Mouse (Mus musculus): Measurements from ENCODE around the gene Arl9. TPM values are rescaled to one million over a fixed set of nuclear protein-coding genes. Genes with fewer than 3 reads are reported as not detected.
"Not testable (repeated sequence)": the region's sequence is repeated elsewhere in the genome, so short reads cannot be mapped to it uniquely, and the experiment has no call there.

Arl9 gene
- total RNA-seq, 1 experiment from 2014 or later: not detected

DNA sequence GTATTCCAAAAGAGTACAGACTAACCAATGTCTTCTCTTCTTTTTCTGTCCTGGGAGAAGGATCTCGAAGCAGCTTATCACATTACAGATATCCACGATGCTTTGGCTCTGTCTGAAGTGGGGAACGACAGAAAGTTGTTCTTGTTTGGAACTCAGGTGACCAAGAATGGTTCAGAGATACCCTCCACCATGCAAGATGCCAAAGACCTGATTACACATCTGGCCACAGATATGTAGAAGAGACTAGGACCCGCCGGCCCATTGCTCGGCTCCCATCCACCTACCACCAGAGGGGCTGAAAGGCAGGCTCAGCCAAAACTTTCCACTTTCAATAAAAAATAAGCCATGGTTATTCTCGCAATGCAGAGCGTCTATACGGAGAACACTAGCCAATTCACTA, 6.5 kb downstream of the Arl9 start:
- ATAC-seq (replicated peaks in 1 of 2; ENCODE audit: insufficient read depth in 1 of 2, low FRiP score in 2 of 2, low TSS enrichment in 1 of 2, low read depth in 1 of 2, poor library complexity in 2 of 2, severe bottlenecking in 2 of 2): no peak

DNA sequence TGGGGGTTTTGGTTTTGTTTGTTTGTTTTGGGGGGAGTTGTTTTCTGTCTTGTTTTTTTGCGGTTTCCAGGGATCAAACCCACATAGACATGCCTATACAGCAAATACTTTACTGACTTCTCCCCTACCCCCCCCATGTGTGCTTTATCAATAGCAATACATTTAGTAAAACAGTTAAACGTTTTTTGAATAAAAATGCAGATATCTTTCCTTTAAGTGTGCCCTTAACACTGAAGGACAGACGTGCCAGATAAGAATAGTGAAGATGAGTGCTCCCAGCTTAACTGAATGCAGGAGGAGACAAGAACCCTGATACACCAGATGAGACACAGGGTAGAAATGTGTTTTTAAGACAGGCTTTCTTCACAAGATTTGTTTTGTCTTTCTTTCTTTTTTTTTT, 7.2 kb downstream of the Arl9 start:
- no peak for ATAC-seq (replicated peaks in 1 of 2; ENCODE audit: insufficient read depth in 1 of 2, low FRiP score in 2 of 2, low TSS enrichment in 1 of 2, low read depth in 1 of 2, poor library complexity in 2 of 2, severe bottlenecking in 2 of 2)

DNA sequence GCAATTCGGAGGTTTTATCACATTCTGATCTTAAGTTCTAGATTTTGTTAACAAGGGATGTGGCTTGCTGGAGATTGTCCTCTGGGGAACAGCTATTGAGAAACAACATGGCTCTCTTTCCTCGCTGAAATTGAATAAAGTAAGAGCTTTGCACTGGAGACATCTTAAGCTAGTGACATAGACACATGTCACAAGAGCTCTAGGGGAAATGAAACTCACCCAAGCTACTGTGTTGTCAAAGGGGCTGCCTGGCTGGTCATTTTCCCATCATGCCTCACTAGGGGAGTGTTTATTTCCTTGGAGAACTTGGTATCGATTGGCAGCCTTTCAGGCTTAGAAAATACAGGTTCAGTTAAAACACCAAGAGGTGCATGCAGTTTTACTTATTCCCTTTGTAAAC, 9.3 kb downstream of the Arl9 start:
- ATAC-seq (replicated peaks in 1 of 2; ENCODE audit: insufficient read depth in 1 of 2, low FRiP score in 2 of 2, low TSS enrichment in 1 of 2, low read depth in 1 of 2, poor library complexity in 2 of 2, severe bottlenecking in 2 of 2): no peak

DNA sequence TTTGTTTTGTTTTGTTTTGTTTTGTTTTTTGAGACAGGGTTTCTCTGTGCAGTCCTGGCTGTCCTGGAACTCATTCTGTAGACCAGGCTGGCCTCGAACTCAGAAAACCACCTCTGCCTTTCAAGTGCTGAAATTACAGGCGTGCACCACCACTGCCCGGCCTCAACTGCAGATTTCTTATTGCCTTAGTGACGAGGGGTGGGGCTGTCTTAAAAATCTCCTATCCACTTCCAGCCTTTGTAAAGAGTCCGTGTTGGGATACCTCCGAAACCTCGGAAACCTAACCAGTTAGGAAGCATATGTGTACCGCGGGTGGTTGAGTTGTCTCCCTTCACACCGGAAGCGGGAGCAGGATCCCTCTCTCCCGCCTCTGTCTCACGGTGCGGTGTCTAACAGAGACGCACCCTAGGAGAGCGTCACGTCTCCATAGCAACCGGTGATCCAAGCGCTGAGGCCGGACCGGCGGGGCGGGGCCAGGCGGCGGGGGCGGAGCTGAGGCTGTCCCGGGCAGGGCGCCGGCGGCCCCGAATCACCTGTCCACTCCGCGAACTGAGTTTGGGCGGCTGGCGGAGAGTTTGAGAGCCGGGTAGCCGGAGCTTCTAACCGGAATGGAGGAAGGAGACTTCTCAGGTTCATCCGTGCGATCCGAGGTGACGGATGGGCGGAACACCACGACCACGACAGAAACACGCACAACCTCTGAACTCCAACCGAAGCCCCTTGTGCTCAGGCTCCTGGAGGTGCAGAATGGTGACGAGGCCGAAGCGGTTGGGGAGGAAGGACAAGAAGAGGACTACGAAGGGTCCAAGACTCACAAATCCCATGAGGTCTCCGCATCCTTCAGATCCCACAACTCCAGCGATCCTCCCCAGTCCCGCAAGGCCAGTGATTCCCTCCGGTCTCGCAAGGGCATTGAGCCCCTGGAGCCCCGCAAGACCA, 12.0 kb downstream of the Arl9 start, which contains the start of gene Thegl:
Thegl (plus strand) TSS at position 480 of the 939 bp plus-strand sequence.
- ATAC-seq (replicated peaks in 1 of 2; ENCODE audit: insufficient read depth in 1 of 2, low FRiP score in 2 of 2, low TSS enrichment in 1 of 2, low read depth in 1 of 2, poor library complexity in 2 of 2, severe bottlenecking in 2 of 2): peak; percentile 84 to 90

DNA sequence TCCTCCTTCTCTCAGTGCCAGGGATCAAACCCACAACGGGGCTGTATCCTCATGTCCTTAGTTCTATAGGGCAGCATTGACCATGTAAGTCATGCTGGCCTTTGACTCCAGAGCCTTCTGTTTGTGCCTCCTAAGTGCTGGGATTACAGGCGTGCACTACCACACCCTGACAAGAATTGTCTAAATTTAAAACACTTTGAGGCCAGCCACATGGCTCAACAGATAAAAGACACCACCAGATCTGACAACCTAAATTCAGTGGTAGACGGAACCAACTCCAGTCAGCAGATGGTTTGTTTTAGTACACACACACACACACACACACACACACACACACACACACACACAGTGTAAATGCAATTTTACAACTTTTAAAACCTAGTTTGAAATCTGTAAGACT, 24.2 kb downstream of the Arl9 start:
- no peak for ATAC-seq (replicated peaks in 1 of 2; ENCODE audit: insufficient read depth in 1 of 2, low FRiP score in 2 of 2, low TSS enrichment in 1 of 2, low read depth in 1 of 2, poor library complexity in 2 of 2, severe bottlenecking in 2 of 2)

DNA sequence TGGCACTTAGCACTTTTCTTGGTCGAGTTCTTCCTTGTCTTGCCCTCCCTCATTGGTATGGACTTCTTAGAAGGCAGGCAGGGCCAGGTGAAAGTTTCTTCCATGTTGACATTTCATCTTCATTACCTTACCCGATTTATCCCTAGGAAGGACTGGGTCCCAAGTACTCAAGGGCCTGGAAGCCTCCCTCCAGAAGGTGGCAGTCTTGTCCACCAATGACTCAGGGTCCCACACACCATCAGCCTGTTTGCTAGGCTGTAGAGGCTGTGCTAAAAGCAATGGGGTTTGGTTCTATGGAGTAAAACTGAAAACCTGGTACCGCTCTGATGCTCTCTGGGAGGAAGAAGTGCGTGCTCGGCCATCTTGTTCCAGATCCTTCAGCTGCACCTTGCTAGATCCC, 25.9 kb downstream of the Arl9 start:
- peak; percentile 64 to 67; a peak in 2 of 4 replicates for ATAC-seq (replicated peaks in 1 of 2; ENCODE audit: insufficient read depth in 1 of 2, low FRiP score in 2 of 2, low TSS enrichment in 1 of 2, low read depth in 1 of 2, poor library complexity in 2 of 2, severe bottlenecking in 2 of 2)

DNA sequence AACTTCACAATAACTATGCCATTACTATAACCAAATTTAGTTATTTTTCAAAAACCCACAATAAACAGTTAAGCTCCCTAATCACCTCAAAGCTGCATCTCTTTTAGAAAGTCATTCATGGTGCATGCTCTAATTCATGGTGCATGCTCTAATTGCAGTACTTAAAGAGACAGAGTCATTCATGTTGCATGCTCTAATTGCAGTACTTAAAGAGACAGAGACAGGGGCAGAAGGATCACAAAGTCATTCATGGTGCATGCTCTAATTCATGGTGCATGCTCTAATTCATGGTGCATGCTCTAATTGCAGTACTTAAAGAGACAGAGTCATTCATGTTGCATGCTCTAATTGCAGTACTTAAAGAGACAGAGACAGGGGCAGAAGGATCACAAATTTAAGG, 31.2 kb downstream of the Arl9 start:
- ATAC-seq (replicated peaks in 1 of 2; ENCODE audit: insufficient read depth in 1 of 2, low FRiP score in 2 of 2, low TSS enrichment in 1 of 2, low read depth in 1 of 2, poor library complexity in 2 of 2, severe bottlenecking in 2 of 2): not testable (repeated sequence)

DNA sequence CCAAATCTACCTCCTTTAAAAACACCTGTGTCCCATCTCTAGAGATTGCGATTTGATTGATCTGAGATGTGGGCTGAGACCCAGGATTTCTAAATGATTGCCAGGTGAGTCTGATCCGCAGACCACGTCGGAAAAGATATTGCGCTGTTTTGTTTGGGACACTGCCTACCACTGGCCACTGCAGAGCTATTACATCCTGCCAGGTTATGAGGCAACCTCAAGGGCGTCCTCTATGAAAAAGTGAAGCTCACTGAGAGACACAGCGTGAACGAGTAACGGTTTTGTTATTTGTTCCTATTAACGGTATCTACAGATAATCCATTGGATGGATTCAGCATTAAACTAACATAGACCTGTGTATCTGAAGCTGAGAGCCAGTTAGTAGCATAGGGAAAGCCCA, 34.6 kb downstream of the Arl9 start:
- ATAC-seq (replicated peaks in 1 of 2; ENCODE audit: insufficient read depth in 1 of 2, low FRiP score in 2 of 2, low TSS enrichment in 1 of 2, low read depth in 1 of 2, poor library complexity in 2 of 2, severe bottlenecking in 2 of 2): peak; percentile 58 to 69; a peak in 3 of 4 replicates

DNA sequence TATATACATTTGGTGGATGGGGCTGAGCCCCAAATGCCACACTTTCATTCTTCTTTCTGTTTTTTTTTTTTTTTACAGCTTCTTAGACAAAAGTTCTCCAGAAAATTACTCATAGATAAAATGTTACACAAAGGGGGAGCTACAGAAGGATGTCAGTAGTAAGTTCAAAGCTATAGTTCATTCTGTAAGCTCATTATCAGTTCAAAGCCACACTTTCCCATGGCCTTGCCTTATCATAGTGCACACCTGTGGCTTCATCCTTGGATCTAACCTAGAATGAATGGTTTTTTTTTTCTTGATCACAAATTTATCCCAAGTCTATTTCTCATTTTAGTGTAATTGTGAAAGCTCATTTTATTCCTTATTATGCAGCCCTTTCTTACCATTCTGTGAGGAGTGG, 35.5 kb downstream of the Arl9 start:
- ATAC-seq (replicated peaks in 1 of 2; ENCODE audit: insufficient read depth in 1 of 2, low FRiP score in 2 of 2, low TSS enrichment in 1 of 2, low read depth in 1 of 2, poor library complexity in 2 of 2, severe bottlenecking in 2 of 2): no peak

DNA sequence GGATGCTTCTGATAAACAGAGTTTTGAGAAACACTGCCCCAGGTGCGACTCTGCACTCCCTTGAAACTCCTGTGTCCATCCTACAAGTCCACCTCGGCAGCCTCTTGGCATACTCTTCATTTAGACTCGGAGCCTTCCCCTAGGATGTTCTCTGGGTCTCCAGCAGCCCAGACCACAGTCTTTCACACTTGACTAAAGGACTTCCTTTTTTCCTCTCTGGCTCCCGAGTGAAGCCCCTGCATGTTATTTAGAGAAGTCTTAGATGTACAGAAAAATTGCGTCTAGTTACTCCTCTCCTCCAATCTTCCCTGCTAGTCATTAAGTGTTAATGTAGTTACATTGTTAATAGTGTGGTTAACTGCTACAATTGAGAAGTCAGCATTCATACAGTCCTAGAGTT, 40.5 kb downstream of the Arl9 start:
- peak; percentile 42 to 72; a peak in 3 of 4 replicates for ATAC-seq (replicated peaks in 1 of 2; ENCODE audit: insufficient read depth in 1 of 2, low FRiP score in 2 of 2, low TSS enrichment in 1 of 2, low read depth in 1 of 2, poor library complexity in 2 of 2, severe bottlenecking in 2 of 2)

DNA sequence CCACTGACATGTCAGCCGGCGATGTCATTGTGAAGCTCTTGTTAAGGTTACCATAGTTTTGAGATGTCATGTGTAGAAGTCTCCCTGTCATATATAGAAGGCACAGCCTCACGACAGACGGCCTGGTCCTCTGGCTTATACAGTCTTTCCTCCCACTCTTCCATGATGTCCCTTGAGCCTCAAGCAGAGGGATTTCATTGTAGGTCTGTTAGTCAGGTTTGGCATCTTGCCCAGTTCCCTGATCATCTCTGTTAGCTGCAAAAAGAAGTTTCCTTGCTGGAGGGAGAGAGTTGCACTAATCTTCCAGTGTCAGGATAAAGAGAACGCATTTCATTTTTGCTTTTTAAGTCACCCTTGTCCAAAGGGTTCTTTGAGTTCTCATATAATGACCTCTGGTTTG, 48.8 kb downstream of the Arl9 start:
- ATAC-seq (replicated peaks in 1 of 2; ENCODE audit: insufficient read depth in 1 of 2, low FRiP score in 2 of 2, low TSS enrichment in 1 of 2, low read depth in 1 of 2, poor library complexity in 2 of 2, severe bottlenecking in 2 of 2): no peak

DNA sequence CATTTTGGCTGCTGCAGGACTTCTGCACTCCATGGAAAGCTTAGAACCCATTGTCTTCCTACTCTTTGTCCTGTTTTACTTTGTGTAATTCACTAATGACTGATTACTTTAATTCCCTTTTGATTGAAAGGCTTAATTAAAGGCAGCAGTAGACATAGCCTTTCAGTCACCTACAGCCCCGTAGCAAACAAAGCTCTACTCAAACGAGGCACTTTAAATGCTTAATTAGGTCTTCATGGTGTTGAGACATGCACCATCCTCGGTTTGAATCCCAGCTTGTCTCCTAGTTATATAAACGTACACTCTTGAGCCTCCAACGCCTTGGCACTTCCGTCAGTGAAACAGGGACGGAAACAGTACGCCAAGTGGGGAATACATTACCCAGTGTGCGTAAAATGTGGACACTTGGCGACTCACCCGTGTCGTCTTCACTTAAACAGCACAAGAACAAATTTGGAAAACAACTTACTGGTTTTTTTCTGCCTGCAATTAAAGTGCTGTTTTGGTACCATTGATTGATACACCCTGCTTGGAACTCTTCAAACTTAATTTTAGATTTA, 53.1 kb downstream of the Arl9 start:
- no peak for ATAC-seq (replicated peaks in 1 of 2; ENCODE audit: insufficient read depth in 1 of 2, low FRiP score in 2 of 2, low TSS enrichment in 1 of 2, low read depth in 1 of 2, poor library complexity in 2 of 2, severe bottlenecking in 2 of 2)

Other genes with a start within 250 kb of the Arl9 start
- 16.7 and 55.0 TPM in 2 replicates for gene Aasdh, start 98.5 kb upstream of the Arl9 start, total RNA-seq (2017)
- 452 and 581 TPM in 2 replicates for gene Paics, start 52.7 kb upstream of the Arl9 start, total RNA-seq (2017)
- 72.3 and 95.1 TPM in 2 replicates for gene Ppat, start 52.5 kb upstream of the Arl9 start, total RNA-seq (2017)
- gene Srp72, start 29.4 kb upstream of the Arl9 start, total RNA-seq (2017): 130 and 142 TPM in 2 replicates
- not detected in 2 replicates for gene Thegl, start 12.0 kb downstream of the Arl9 start, total RNA-seq (2017)
- 0.88 and 2.6 TPM in 2 replicates for gene Hopx, start 111.1 kb downstream of the Arl9 start, total RNA-seq (2017)
- gene Spink2, start 207.4 kb downstream of the Arl9 start, total RNA-seq (2017): not detected in 2 replicates

Data from hematopoietic stem cell, adult 5-6 weeks (primary cell).